17 mouse cellular contexts compared by ENCODE assay signal in genomic region chr19:38265767-38266166, GRCm38 (mm10). TPM values are rescaled to one million over a fixed set of nuclear protein-coding genes. Genes with fewer than 3 reads are reported as not detected.
A peak's percentile ranks its signal among the peaks of the same experiment; 100 is the strongest.
DNase-seq lines count a peak whose midpoint lies in the region; ATAC-seq and TF ChIP-seq lines count a peak whose summit lies in the region.
"Had no signal": no experiment of that assay in that cellular context is flagged by ENCODE, and none has a peak within 500 bp of the region (broad histone marks: within the 10 kb centered on the region; RNA-seq: fewer than 3 reads in every experiment).

No protein-coding gene starts in this region.

- no peak for DNase-seq in layer of hippocampus, adult 2 months (ENCODE audit: low spot score in 2 of 2)
- DNase-seq in layer of hippocampus, adult 18-20 months (ENCODE audit: low spot score in 2 of 2) = no peak
- no peak for DNase-seq in forebrain, postnatal 0 days
- DNase-seq in lung, adult 18-20 months = no peak
- DNase-seq: B cell, adult 2 months; layer of hippocampus, adult 9-11 months; liver; lung, adult 2 months; lung, postnatal 4 days; right cerebral cortex, postnatal 25 days; thymus, postnatal 4 days had no signal

- no peak overlapping the region for H3K27ac ChIP-seq in forebrain, embryonic 13.5 days
- H3K27ac ChIP-seq in forebrain, embryonic 12.5 days = no peak overlapping the region
- peak overlapping the region; percentile 98 for H3K27ac ChIP-seq in layer of hippocampus, adult 2 months
- H3K27ac ChIP-seq in forebrain, postnatal 0 days (ENCODE audit: low read depth, low read length) = peak overlapping the region; percentile 91
- no peak overlapping the region for H3K27ac ChIP-seq in neural tube, embryonic 14.5 days (ENCODE audit: low read depth, low read length)
- H3K27ac ChIP-seq: kidney, embryonic 15.5 days had no signal

- peak overlapping the region; percentile 55 for H3K4me2 ChIP-seq in forebrain, embryonic 13.5 days
- no peak overlapping the region for H3K4me2 ChIP-seq in forebrain, embryonic 12.5 days
- peak overlapping the region; percentile 45 for H3K4me2 ChIP-seq in forebrain, postnatal 0 days (ENCODE audit: low read depth)
- H3K4me2 ChIP-seq in neural tube, embryonic 14.5 days (ENCODE audit: low read depth, low read length) = peak overlapping the region; percentile 48
- H3K4me2 ChIP-seq: kidney, embryonic 15.5 days had no signal

- 0 out of 2 replicates have a peak overlapping the region, but pooled peaks have one; percentile 27 for H3K4me3 ChIP-seq in forebrain, embryonic 13.5 days
- no peak overlapping the region for H3K4me3 ChIP-seq in forebrain, embryonic 12.5 days (replicated peaks)
- peak overlapping the region; percentile 81 for H3K4me3 ChIP-seq in layer of hippocampus, adult 2 months
- peak overlapping the region; percentile 40 for H3K4me3 ChIP-seq in forebrain, postnatal 0 days (ENCODE audit: low read depth, low read length)
- peak overlapping the region; percentile 26 for H3K4me3 ChIP-seq in neural tube, embryonic 14.5 days (ENCODE audit: low read depth, low read length)
- H3K4me3 ChIP-seq: kidney, embryonic 15.5 days had no signal

- peaks cover 11% of the 10 kb centered on the region; the same call in 1 of the 2 replicates for H3K27me3 ChIP-seq in forebrain, embryonic 13.5 days
- peaks cover 20% of the 10 kb centered on the region; the same call in 1 of the 2 replicates for H3K27me3 ChIP-seq in forebrain, embryonic 12.5 days
- no peaks in the 10 kb centered on the region for H3K27me3 ChIP-seq in forebrain, postnatal 0 days (ENCODE audit: insufficient read depth, low read length)
- no peaks in the 10 kb centered on the region for H3K27me3 ChIP-seq in neural tube, embryonic 14.5 days (ENCODE audit: control insufficient read depth, insufficient read depth, low read length)

- H3K9ac ChIP-seq in forebrain, embryonic 13.5 days = no peak overlapping the region
- H3K9ac ChIP-seq in forebrain, embryonic 12.5 days = no peak overlapping the region
- H3K9ac ChIP-seq in forebrain, postnatal 0 days = peak overlapping the region; percentile 71
- H3K9ac ChIP-seq in neural tube, embryonic 14.5 days (replicated peaks; ENCODE audit: low read depth, low read length) = no peak overlapping the region
- H3K9ac ChIP-seq: kidney, embryonic 15.5 days had no signal

- H3K9me3 ChIP-seq in forebrain, embryonic 13.5 days (replicated peaks) = no peaks in the 10 kb centered on the region
- H3K9me3 ChIP-seq in forebrain, embryonic 12.5 days = no peaks in the 10 kb centered on the region
- H3K9me3 ChIP-seq in forebrain, postnatal 0 days (ENCODE audit: low read length) = no peaks in the 10 kb centered on the region
- H3K9me3 ChIP-seq in neural tube, embryonic 14.5 days (ENCODE audit: control insufficient read depth, low read length) = no peaks in the 10 kb centered on the region
- H3K9me3 ChIP-seq: kidney, embryonic 15.5 days had no signal

- no peaks in the 10 kb centered on the region for H3K36me3 ChIP-seq in forebrain, embryonic 13.5 days (ENCODE audit: poor library complexity, severe bottlenecking)
- H3K36me3 ChIP-seq in forebrain, embryonic 12.5 days (replicated peaks) = no peaks in the 10 kb centered on the region
- H3K36me3 ChIP-seq in forebrain, postnatal 0 days (ENCODE audit: insufficient read depth) = no peaks in the 10 kb centered on the region
- H3K36me3 ChIP-seq in neural tube, embryonic 14.5 days (ENCODE audit: control insufficient read depth, insufficient read depth, low read length) = no peaks in the 10 kb centered on the region
- H3K36me3 ChIP-seq: kidney, embryonic 15.5 days had no signal

- WGBS in forebrain, embryonic 13.5 days = 89% methylated on average over 5 of the region's 5 CpGs
- WGBS in forebrain, embryonic 12.5 days = 85% methylated on average over 5 of the region's 5 CpGs
- WGBS in forebrain, postnatal 0 days = 72% methylated on average over 5 of the region's 5 CpGs
- WGBS in neural tube, embryonic 14.5 days = 81% methylated on average over 5 of the region's 5 CpGs

- TF ChIP-seq CTCF in layer of hippocampus, adult 2 months (conservative IDR thresholded peaks at IDR 0.05) = no peak
- no peak for TF ChIP-seq CTCF in forebrain, postnatal 0 days (IDR thresholded peaks at IDR 0.05; ENCODE audit: low read depth)

- H3K4me1 ChIP-seq in forebrain, embryonic 13.5 days = peaks cover 17% of the 10 kb centered on the region
- peaks cover 14% of the 10 kb centered on the region for H3K4me1 ChIP-seq in forebrain, embryonic 12.5 days
- peaks cover 10% of the 10 kb centered on the region; the same call in 1 of the 2 replicates for H3K4me1 ChIP-seq in forebrain, postnatal 0 days (ENCODE audit: insufficient read depth)
- peaks cover 12% of the 10 kb centered on the region; the same call in 1 of the 2 replicates for H3K4me1 ChIP-seq in neural tube, embryonic 14.5 days (ENCODE audit: control insufficient read depth, insufficient read depth, low read length)

- no peak for ATAC-seq in forebrain, embryonic 13.5 days
- ATAC-seq in forebrain, embryonic 12.5 days (ENCODE audit: low FRiP score) = no peak
- ATAC-seq in forebrain, postnatal 0 days = no peak
- no peak for ATAC-seq in neural tube, embryonic 14.5 days (ENCODE audit: low read depth)

RNA-seq across cellular contexts. Expression of gene Lgi1, which starts 1.4 kb away (rescaled TPM):
- polyA plus RNA-seq in forebrain, embryonic 13.5 days (2015; fragmentation: Nextera tagmentation; extraction: Ambion mirVana) = 5.9 TPM in 2 replicates
- 2.1 and 2.4 TPM in 2 replicates for polyA plus RNA-seq in forebrain, embryonic 12.5 days (2016; fragmentation: Nextera tagmentation; extraction: Ambion mirVana)
- 100 to 1,000 TPM; 196 to 209 TPM for total RNA-seq in layer of hippocampus, adult 2 months (2021)
- total RNA-seq in layer of hippocampus, adult 18-20 months (2021) = 100 to 1,000 TPM; 169 to 170 TPM
- total RNA-seq in forebrain, postnatal 0 days (2014; rRNA removed) = 19.2 and 20.3 TPM in 2 replicates
- 19.3 and 25.7 TPM in 2 replicates for polyA plus RNA-seq in forebrain, postnatal 0 days (2015; fragmentation: Nextera tagmentation; extraction: Ambion mirVana)
- 20.7 and 24.0 TPM in 2 replicates for polyA plus RNA-seq in neural tube, embryonic 14.5 days (2014; fragmentation: Nextera tagmentation; extraction: Ambion mirVana)
- total RNA-seq: common myeloid progenitor, adult 5-6 weeks had no signal
- polyA plus RNA-seq: heart, postnatal 0 days had no signal

RNA-seq across cellular contexts. Expression of gene Fra10ac1, which starts 41.8 kb away (rescaled TPM):
- polyA plus RNA-seq in forebrain, embryonic 13.5 days (2015; fragmentation: Nextera tagmentation; extraction: Ambion mirVana) = 50.4 and 52.4 TPM in 2 replicates
- polyA plus RNA-seq in forebrain, embryonic 12.5 days (2016; fragmentation: Nextera tagmentation; extraction: Ambion mirVana) = 51.8 and 58.4 TPM in 2 replicates
- 10 to 100 TPM; 17.8 to 22.4 TPM for total RNA-seq in layer of hippocampus, adult 2 months (2021)
- 10 to 100 TPM; 17.5 to 18.1 TPM for total RNA-seq in layer of hippocampus, adult 18-20 months (2021)
- 10.6 and 13.0 TPM in 2 replicates for total RNA-seq in forebrain, postnatal 0 days (2014; rRNA removed)
- 32.6 and 36.1 TPM in 2 replicates for polyA plus RNA-seq in forebrain, postnatal 0 days (2015; fragmentation: Nextera tagmentation; extraction: Ambion mirVana)
- polyA plus RNA-seq in neural tube, embryonic 14.5 days (2014; fragmentation: Nextera tagmentation; extraction: Ambion mirVana) = 38.2 and 38.5 TPM in 2 replicates

Comparison
In these comparisons a context has a peak if more than half of its experiments do, and no peak if none do; other contexts are left out.
1. H3K27ac ChIP-seq: peak in layer of hippocampus, adult 2 months (single experiment) and forebrain, postnatal 0 days (single experiment); none in forebrain, embryonic 13.5 days (single experiment), forebrain, embryonic 12.5 days (single experiment) and neural tube, embryonic 14.5 days (single experiment).